Mouse (Mus musculus): ENCODE measurements around the gene Nfkbie. TPM values are rescaled to one million over a fixed set of nuclear protein-coding genes. Genes with fewer than 3 reads are reported as not detected.

Nfkbie gene
- polyA plus RNA-seq, 1 experiment from 2014 or later, result 9.7 TPM

GRCm38 (mm10) chr17:45567162-45567601 lies 11.7 kb downstream of the Nfkbie start:
- H3K27ac ChIP-seq, result peak overlapping the region; percentile 53; the same call in 1 of the 2 replicates
- H3K36me3 ChIP-seq, result peaks cover 71% of the 10 kb centered on the region

GRCm38 (mm10) chr17:45568990-45569389 lies 13.5 kb downstream of the Nfkbie start:
- no peaks in the 10 kb centered on the region for H3K9me3 ChIP-seq
- H3K36me3 ChIP-seq, result peaks cover 71% of the 10 kb centered on the region
- WGBS, result 90% methylated on average over 12 of the region's 12 CpGs
- H3K4me1 ChIP-seq (replicated peaks), result peaks cover 70% of the 10 kb centered on the region
- no peak overlapping the region for H3K4me3 ChIP-seq
- H3K27ac ChIP-seq, result no peak overlapping the region
- no peak for DNase-seq (ENCODE audit: low spot score)
- no peaks in the 10 kb centered on the region for H3K27me3 ChIP-seq (ENCODE audit: insufficient read depth, poor library complexity, severe bottlenecking)

More at GRCm38 (mm10) chr17:45567162-45567601, 11.7 kb downstream of the Nfkbie start:
- no peaks in the 10 kb centered on the region for H3K27me3 ChIP-seq (ENCODE audit: insufficient read depth, poor library complexity, severe bottlenecking)
- H3K9me3 ChIP-seq, result no peaks in the 10 kb centered on the region
- DNase-seq (ENCODE audit: low spot score), result peak; percentile 36
- peaks cover 65% of the 10 kb centered on the region for H3K4me1 ChIP-seq (replicated peaks)
- H3K4me3 ChIP-seq, result peak overlapping the region; percentile 13; the same call in 1 of the 2 replicates
- WGBS, result 33% methylated on average over 4 of the region's 4 CpGs

GRCm38 (mm10) chr17:45569999-45570398 lies 14.5 kb downstream of the Nfkbie start:
- H3K27ac ChIP-seq, result no peak overlapping the region
- no peak for DNase-seq (ENCODE audit: low spot score)
- peaks cover 70% of the 10 kb centered on the region for H3K4me1 ChIP-seq (replicated peaks)
- H3K36me3 ChIP-seq, result peaks cover 71% of the 10 kb centered on the region
- H3K4me3 ChIP-seq, result peak overlapping the region; percentile 24
- no peaks in the 10 kb centered on the region for H3K27me3 ChIP-seq (ENCODE audit: insufficient read depth, poor library complexity, severe bottlenecking)
- no peaks in the 10 kb centered on the region for H3K9me3 ChIP-seq
- 89% methylated on average over 4 of the region's 4 CpGs for WGBS

GRCm38 (mm10) chr17:45572103-45573086 lies 16.9 kb downstream of the Nfkbie start:
- Histone ChIP-seq H3K27me3 (ENCODE audit: insufficient read depth, poor library complexity, severe bottlenecking) (no peaks in the 10 kb centered on the region), H3K27ac (peak overlapping the region; percentile 100), H3K9me3 (no peaks in the 10 kb centered on the region), H3K4me3 (peak overlapping the region; percentile 99), H3K4me1 (replicated peaks) (peaks cover 53% of the 10 kb centered on the region), H3K36me3 (peaks cover 47% of the 10 kb centered on the region)
- DNase-seq (ENCODE audit: low spot score), result peak; percentile 87
- under 1% methylated on average over 57 of the region's 57 CpGs for WGBS

- DNase-seq (ENCODE audit: low spot score), result peak; percentile 99
- under 1% methylated on average over 41 of the region's 41 CpGs for WGBS
- Histone ChIP-seq H3K4me1 (replicated peaks) (peaks cover 52% of the 10 kb centered on the region), H3K4me3 (peak within 1 kb of the TSS; percentile 99), H3K27ac (peak within 1 kb of the TSS; percentile 100), H3K36me3 (peaks cover 39% of the 10 kb centered on the region), H3K27me3 (ENCODE audit: insufficient read depth, poor library complexity, severe bottlenecking) (no peaks in the 10 kb centered on the region), H3K9me3 (no peaks in the 10 kb centered on the region)
Measured at GRCm38 (mm10) chr17:45573087-45573779, 17.7 kb downstream of the Nfkbie start, which contains the start of gene Hsp90ab1. TSS of gene Hsp90ab1 (minus strand) at chr17:45573271.

GRCm38 (mm10) chr17:45573780-45574123 lies 18.2 kb downstream of the Nfkbie start:
- H3K36me3 ChIP-seq, result peaks cover 34% of the 10 kb centered on the region
- H3K4me3 ChIP-seq, result peak overlapping the region; percentile 99
- H3K27me3 ChIP-seq (ENCODE audit: insufficient read depth, poor library complexity, severe bottlenecking), result no peaks in the 10 kb centered on the region
- H3K9me3 ChIP-seq, result no peaks in the 10 kb centered on the region
- peaks cover 52% of the 10 kb centered on the region for H3K4me1 ChIP-seq (replicated peaks)
- under 1% methylated on average over 18 of the region's 18 CpGs for WGBS
- peak; percentile 96 for DNase-seq (ENCODE audit: low spot score)
- peak overlapping the region; percentile 100 for H3K27ac ChIP-seq

- H3K4me3 ChIP-seq, result peak overlapping the region; percentile 99
- H3K9me3 ChIP-seq, result no peaks in the 10 kb centered on the region
- H3K27me3 ChIP-seq (ENCODE audit: insufficient read depth, poor library complexity, severe bottlenecking), result no peaks in the 10 kb centered on the region
- WGBS, result 2% methylated on average over 17 of the region's 17 CpGs
- DNase-seq (ENCODE audit: low spot score), result no peak
- peak overlapping the region; percentile 100 for H3K27ac ChIP-seq
- peaks cover 47% of the 10 kb centered on the region for H3K4me1 ChIP-seq (replicated peaks)
- peaks cover 29% of the 10 kb centered on the region for H3K36me3 ChIP-seq
Measured at GRCm38 (mm10) chr17:45574129-45574761, 18.7 kb downstream of the Nfkbie start.

GRCm38 (mm10) chr17:45575123-45575897 lies 19.8 kb downstream of the Nfkbie start:
- no peak for DNase-seq (ENCODE audit: low spot score)
- Histone ChIP-seq H3K4me3 (peak overlapping the region; percentile 99; the same call in 1 of the 2 replicates), H3K36me3 (peaks cover 18% of the 10 kb centered on the region)

GRCm38 (mm10) chr17:45578242-45578641 lies 22.7 kb downstream of the Nfkbie start:
- 72% methylated on average over 5 of the region's 5 CpGs for WGBS
- no peak for DNase-seq (ENCODE audit: low spot score)
- no peaks in the 10 kb centered on the region for H3K27me3 ChIP-seq (ENCODE audit: insufficient read depth, poor library complexity, severe bottlenecking)

More at GRCm38 (mm10) chr17:45575123-45575897, 19.8 kb downstream of the Nfkbie start:
- Histone ChIP-seq H3K4me1 (replicated peaks) (peaks cover 37% of the 10 kb centered on the region), H3K27ac (peak overlapping the region; percentile 100), H3K9me3 (no peaks in the 10 kb centered on the region), H3K27me3 (ENCODE audit: insufficient read depth, poor library complexity, severe bottlenecking) (no peaks in the 10 kb centered on the region)
- WGBS, result 91% methylated on average over 8 of the region's 8 CpGs

GRCm38 (mm10) chr17:45578843-45579242 lies 23.3 kb downstream of the Nfkbie start:
- H3K36me3 ChIP-seq, result no peaks in the 10 kb centered on the region
- H3K4me3 ChIP-seq, result no peak overlapping the region
- no peak for DNase-seq (ENCODE audit: low spot score)
- H3K27ac ChIP-seq, result no peak overlapping the region
- WGBS, result 76% methylated on average over 7 of the region's 7 CpGs
- H3K9me3 ChIP-seq, result no peaks in the 10 kb centered on the region
- H3K4me1 ChIP-seq (replicated peaks), result peaks cover 25% of the 10 kb centered on the region
- H3K27me3 ChIP-seq (ENCODE audit: insufficient read depth, poor library complexity, severe bottlenecking), result no peaks in the 10 kb centered on the region

More at GRCm38 (mm10) chr17:45578242-45578641, 22.7 kb downstream of the Nfkbie start:
- no peaks in the 10 kb centered on the region for H3K9me3 ChIP-seq
- H3K27ac ChIP-seq, result no peak overlapping the region
- H3K4me3 ChIP-seq, result no peak overlapping the region
- no peaks in the 10 kb centered on the region for H3K36me3 ChIP-seq
- H3K4me1 ChIP-seq (replicated peaks), result peaks cover 29% of the 10 kb centered on the region

- Histone ChIP-seq H3K4me1 (replicated peaks) (peaks cover 25% of the 10 kb centered on the region), H3K9me3 (no peaks in the 10 kb centered on the region), H3K27me3 (ENCODE audit: insufficient read depth, poor library complexity, severe bottlenecking) (no peaks in the 10 kb centered on the region), H3K36me3 (no peaks in the 10 kb centered on the region), H3K4me3 (no peak overlapping the region), H3K27ac (no peak overlapping the region)
- no peak for DNase-seq (ENCODE audit: low spot score)
- WGBS, result 84% methylated on average over 4 of the region's 4 CpGs
Measured at GRCm38 (mm10) chr17:45579554-45579953, 24.1 kb downstream of the Nfkbie start.

Measured in hindbrain, embryonic 10.5 days (tissue).